Mouse (Mus musculus) CD4-positive, CD25-positive, alpha-beta regulatory T cell, adult 2 months (primary cell): ENCODE measurements around the gene Hey2.

Source experiments
- DNase-seq: peaks from one replicate; pipeline ENCODE4 v3.0.0-alpha.2; 2012; ENCODE audit warnings: low read depth, low spot score

The Hey2 gene

GRCm38 (mm10) chr10:30842643-30843437, at the start of gene Hey2:
Hey2 (minus strand) TSS chr10:30842801.
- peak; percentile 94 for DNase-seq

- no peak for DNase-seq
Measured at GRCm38 (mm10) chr10:30883085-30883760, 40.6 kb upstream of the Hey2 start.

GRCm38 (mm10) chr10:30881109-30881508, 38.5 kb upstream of the Hey2 start:
- no peak for DNase-seq

GRCm38 (mm10) chr10:30845101-30845825, 2.7 kb upstream of the Hey2 start:
- no peak for DNase-seq

- DNase-seq, result peak; percentile 10
Measured at GRCm38 (mm10) chr10:30844191-30845010, 1.8 kb upstream of the Hey2 start.

- DNase-seq, result peak; percentile 40
Measured at GRCm38 (mm10) chr10:30843438-30844190, 1.0 kb upstream of the Hey2 start.

- no peak for DNase-seq
Measured at GRCm38 (mm10) chr10:30842228-30842627, 373 bp downstream of the Hey2 start.

GRCm38 (mm10) chr10:30840824-30841223, 1.8 kb downstream of the Hey2 start:
- DNase-seq, result no peak

GRCm38 (mm10) chr10:30838188-30838587, 4.4 kb downstream of the Hey2 start:
- peak; percentile 28 for DNase-seq

GRCm38 (mm10) chr10:30825049-30825448, 17.6 kb downstream of the Hey2 start:
- DNase-seq, result peak; percentile 58

- peak; percentile 87 for DNase-seq
Measured at GRCm38 (mm10) chr10:30810967-30811293, 31.7 kb downstream of the Hey2 start.

- DNase-seq, result no peak
Measured at GRCm38 (mm10) chr10:30810247-30810966, 32.2 kb downstream of the Hey2 start.

- DNase-seq, result peak; percentile 28
Measured at GRCm38 (mm10) chr10:30803587-30804253, 38.9 kb downstream of the Hey2 start.

- DNase-seq, result peak; percentile 88
Measured at GRCm38 (mm10) chr10:30802681-30803586, 39.7 kb downstream of the Hey2 start, which contains the start of gene Ncoa7. Ncoa7 (minus strand) TSS chr10:30803326.

GRCm38 (mm10) chr10:30802033-30802432, 40.6 kb downstream of the Hey2 start:
- DNase-seq, result peak; percentile 46

GRCm38 (mm10) chr10:30799713-30800450, 42.7 kb downstream of the Hey2 start:
- no peak for DNase-seq

- no peak for DNase-seq
Measured at GRCm38 (mm10) chr10:30796469-30797261, 45.9 kb downstream of the Hey2 start.
